Mouse (Mus musculus) forebrain, embryonic 16.5 days (tissue): ENCODE measurements at regions not wholly inside any gene's neighbourhood (a gene's known extent, or its start where the extent isn't known, plus 50 kb on each side); places are given as distances from the start of the nearest gene placed in this dataset.
A peak's percentile ranks its signal among the peaks of the same experiment; 100 is the strongest.

Experiments used
- ATAC-seq: fragments of 200-750 bp; cut with Nextera tagmentation; 2 replicates; pipeline ENCODE4 v1.8.0; 2017; ENCODE audit warnings: mild to moderate bottlenecking, moderate library complexity
- H3K27ac ChIP-seq: fragments of 300-500 bp; sonication (generic); 2 replicates; pipeline ENCODE4 v1.5.1; 2014; ENCODE audit warnings: low read length, control low read depth
- H3K27me3 ChIP-seq: fragments of 300-500 bp; sonication (generic); replicated peaks from 2 replicates; pipeline ENCODE4 v1.6.1; 2014; ENCODE audit warnings: low read length; ENCODE audit not compliant: control insufficient read depth, insufficient read depth
- H3K36me3 ChIP-seq: fragments of 300-500 bp; sonication (generic); 2 replicates; pipeline ENCODE4 v1.6.1; 2014; ENCODE audit not compliant: control insufficient read depth, insufficient read depth
- H3K4me1 ChIP-seq: fragments of 300-500 bp; sonication (generic); replicated peaks from 2 replicates; pipeline ENCODE4 v1.6.1; 2014; ENCODE audit warnings: low read length; ENCODE audit not compliant: control insufficient read depth, insufficient read depth
- H3K4me2 ChIP-seq: fragments of 300-500 bp; sonication (generic); 2 replicates; pipeline ENCODE4 v1.6.1; 2014; ENCODE audit warnings: mild to moderate bottlenecking, low read length, control low read depth
- H3K4me3 ChIP-seq: fragments of 300-500 bp; sonication (generic); replicated peaks from 2 replicates; pipeline ENCODE4 v1.5.1; 2014; ENCODE audit warnings: mild to moderate bottlenecking, low read length, control low read depth
- H3K9ac ChIP-seq: fragments of 300-500 bp; sonication (generic); replicated peaks from 2 replicates; pipeline ENCODE4 v1.6.1; 2014; ENCODE audit warnings: low read depth, low read length, control low read depth
- H3K9me3 ChIP-seq: fragments of 300-500 bp; sonication (generic); 2 replicates; pipeline ENCODE4 v1.6.1; 2016; ENCODE audit warnings: low read length; ENCODE audit not compliant: control insufficient read depth
- WGBS: fragments of 180-500 bp; shearing (Covaris S2); extraction: QIAGEN DNeasy Blood & Tissue Kit; methylation state at CpG from one replicate; pipeline ENCODE4 v1.1.7; 2014; 5-methylcytosine and 5-hydroxymethylcytosine counted together

- 65% methylated on average over 3 of the region's 3 CpGs for WGBS
- Histone ChIP-seq H3K4me1 (peaks cover 6% of the 10 kb centered on the region), H3K27ac (peak overlapping the region; percentile 71), H3K9me3 (no peaks in the 10 kb centered on the region), H3K36me3 (no peaks in the 10 kb centered on the region), H3K27me3 (no peaks in the 10 kb centered on the region), H3K4me3 (no peak overlapping the region), H3K9ac (no peak overlapping the region), H3K4me2 (no peak overlapping the region)
- ATAC-seq: peak; percentile 67
Measured at GRCm38 (mm10) chr13:25666022-25666421, 395.7 kb upstream of the Nrsn1 start.

GRCm38 (mm10) chr13:25664963-25665606, 394.8 kb upstream of the Nrsn1 start:
- no peak overlapping the region for H3K4me3 ChIP-seq
- H3K27ac ChIP-seq: peak overlapping the region; percentile 71
- H3K9ac ChIP-seq: no peak overlapping the region
- H3K4me1 ChIP-seq: peaks cover 6% of the 10 kb centered on the region
- ATAC-seq: peak; percentile 73
- no peak overlapping the region for H3K4me2 ChIP-seq
- no peaks in the 10 kb centered on the region for H3K27me3 ChIP-seq
- no peaks in the 10 kb centered on the region for H3K9me3 ChIP-seq
- WGBS: 64% methylated on average over 2 of the region's 2 CpGs
- no peaks in the 10 kb centered on the region for H3K36me3 ChIP-seq

GRCm38 (mm10) chr13:25648430-25648786, 378.1 kb upstream of the Nrsn1 start:
- Histone ChIP-seq H3K4me3 (no peak overlapping the region), H3K27ac (no peak overlapping the region), H3K9ac (no peak overlapping the region), H3K36me3 (no peaks in the 10 kb centered on the region), H3K27me3 (no peaks in the 10 kb centered on the region), H3K4me1 (no peaks in the 10 kb centered on the region), H3K9me3 (no peaks in the 10 kb centered on the region), H3K4me2 (no peak overlapping the region)
- 96% methylated on average over 1 of the region's 1 CpGs for WGBS
- no peak for ATAC-seq

- no peaks in the 10 kb centered on the region for H3K27me3 ChIP-seq
- H3K9ac ChIP-seq: no peak overlapping the region
- no peak overlapping the region for H3K4me3 ChIP-seq
- no peaks in the 10 kb centered on the region for H3K4me1 ChIP-seq
- no peak overlapping the region for H3K4me2 ChIP-seq
- WGBS: 87% methylated on average over 3 of the region's 3 CpGs
- ATAC-seq: no peak
- no peaks in the 10 kb centered on the region for H3K9me3 ChIP-seq
- H3K27ac ChIP-seq: no peak overlapping the region
- H3K36me3 ChIP-seq: no peaks in the 10 kb centered on the region
Measured at GRCm38 (mm10) chr13:25647711-25648429, 377.6 kb upstream of the Nrsn1 start.

- no peak overlapping the region for H3K9ac ChIP-seq
- no peaks in the 10 kb centered on the region for H3K27me3 ChIP-seq
- ATAC-seq: no peak
- H3K4me3 ChIP-seq: no peak overlapping the region
- no peak overlapping the region for H3K4me2 ChIP-seq
- WGBS: 17% methylated on average over 6 of the region's 6 CpGs
- H3K27ac ChIP-seq: no peak overlapping the region
- H3K4me1 ChIP-seq: no peaks in the 10 kb centered on the region
- no peaks in the 10 kb centered on the region for H3K36me3 ChIP-seq
- H3K9me3 ChIP-seq: no peaks in the 10 kb centered on the region
Measured at GRCm38 (mm10) chr13:25639522-25640291, 369.4 kb upstream of the Nrsn1 start.

- peak; percentile 86 for ATAC-seq
- H3K36me3 ChIP-seq: no peaks in the 10 kb centered on the region
- H3K4me1 ChIP-seq: peaks cover 2% of the 10 kb centered on the region; the same call in 1 of the 2 replicates
- no peak overlapping the region for H3K4me3 ChIP-seq
- no peaks in the 10 kb centered on the region for H3K27me3 ChIP-seq
- WGBS: 29% methylated on average over 4 of the region's 4 CpGs
- no peak overlapping the region for H3K4me2 ChIP-seq
- no peak overlapping the region for H3K27ac ChIP-seq
- no peak overlapping the region for H3K9ac ChIP-seq
- H3K9me3 ChIP-seq: no peaks in the 10 kb centered on the region
Measured at GRCm38 (mm10) chr13:25629466-25629865, 359.2 kb upstream of the Nrsn1 start.

- H3K4me3 ChIP-seq: no peak overlapping the region
- H3K9me3 ChIP-seq: no peaks in the 10 kb centered on the region
- no peaks in the 10 kb centered on the region for H3K4me1 ChIP-seq
- H3K27me3 ChIP-seq: no peaks in the 10 kb centered on the region
- no peak overlapping the region for H3K4me2 ChIP-seq
- ATAC-seq: no peak
- H3K9ac ChIP-seq: no peak overlapping the region
- 15% methylated on average over 4 of the region's 4 CpGs for WGBS
- no peak overlapping the region for H3K27ac ChIP-seq
- H3K36me3 ChIP-seq: no peaks in the 10 kb centered on the region
Measured at GRCm38 (mm10) chr13:25617578-25617977, 347.3 kb upstream of the Nrsn1 start.

GRCm38 (mm10) chr13:25611986-25612385, 341.7 kb upstream of the Nrsn1 start:
- no peak for ATAC-seq
- no peaks in the 10 kb centered on the region for H3K9me3 ChIP-seq
- 75% methylated on average over 4 of the region's 4 CpGs for WGBS
- H3K27ac ChIP-seq: no peak overlapping the region
- H3K4me1 ChIP-seq: no peaks in the 10 kb centered on the region
- H3K4me2 ChIP-seq: no peak overlapping the region
- no peaks in the 10 kb centered on the region for H3K36me3 ChIP-seq
- H3K27me3 ChIP-seq: no peaks in the 10 kb centered on the region
- no peak overlapping the region for H3K9ac ChIP-seq
- no peak overlapping the region for H3K4me3 ChIP-seq

GRCm38 (mm10) chr13:25609641-25610040, 339.3 kb upstream of the Nrsn1 start:
- H3K9me3 ChIP-seq: no peaks in the 10 kb centered on the region
- no peak overlapping the region for H3K27ac ChIP-seq
- 88% methylated on average over 4 of the region's 4 CpGs for WGBS
- no peak overlapping the region for H3K4me3 ChIP-seq
- H3K36me3 ChIP-seq: no peaks in the 10 kb centered on the region
- H3K4me2 ChIP-seq: no peak overlapping the region
- no peaks in the 10 kb centered on the region for H3K4me1 ChIP-seq
- H3K27me3 ChIP-seq: no peaks in the 10 kb centered on the region
- no peak for ATAC-seq
- no peak overlapping the region for H3K9ac ChIP-seq
